Mouse (Mus musculus): Measurements from ENCODE around the gene Tcam1. TPM values are rescaled to one million over a fixed set of nuclear protein-coding genes. Genes with fewer than 3 reads are reported as not detected.
A peak's percentile ranks its signal among the peaks of the same experiment; 100 is the strongest.

The Tcam1 gene
- polyA plus RNA-seq, 2 experiments, result 0.66 to 0.78 TPM

GRCm38 (mm10) chr11:106286206-106286605 is 9.7 kb downstream of the Tcam1 start:
- Histone ChIP-seq H3K4me3 (replicated peaks; ENCODE audit: low read length) (no peak overlapping the region), H3K4me2 (replicated peaks; ENCODE audit: low read depth, low read length, severe bottlenecking) (no peak overlapping the region), H3K27me3 (ENCODE audit: control insufficient read depth, insufficient read depth, low read length) (no peaks in the 10 kb centered on the region), H3K9me3 (ENCODE audit: control insufficient read depth, low read length) (no peaks in the 10 kb centered on the region), H3K27ac (replicated peaks; ENCODE audit: low read depth, low read length) (no peak overlapping the region), H3K36me3 (ENCODE audit: control insufficient read depth, insufficient read depth, low read length) (no peaks in the 10 kb centered on the region), H3K4me1 (ENCODE audit: control insufficient read depth, insufficient read depth, low read length) (0 out of 2 replicates have a peak, but pooled peaks cover 7% of the 10 kb centered on the region), H3K9ac (ENCODE audit: low read depth, low read length, severe bottlenecking) (no peak overlapping the region)
- WGBS, result 79% methylated on average over 7 of the region's 7 CpGs
- ATAC-seq (ENCODE audit: low FRiP score, low read depth) (no peak), DNase-seq (ENCODE audit: low spot score) (no peak)
- no peak for TF ChIP-seq POLR2A (IDR thresholded peaks at IDR 0.05; ENCODE audit: borderline replicate concordance, extremely low read depth, insufficient read depth, insufficient read length)

GRCm38 (mm10) chr11:106286987-106287386 is 10.5 kb downstream of the Tcam1 start:
- H3K4me2 ChIP-seq (replicated peaks; ENCODE audit: low read depth, low read length, severe bottlenecking), result no peak overlapping the region

GRCm38 (mm10) chr11:106289369-106289768 is 12.9 kb downstream of the Tcam1 start:
- no peak overlapping the region for H3K4me3 ChIP-seq (replicated peaks; ENCODE audit: low read length)
- H3K9ac ChIP-seq (ENCODE audit: low read depth, low read length, severe bottlenecking), result no peak overlapping the region
- no peak overlapping the region for H3K4me2 ChIP-seq (replicated peaks; ENCODE audit: low read depth, low read length, severe bottlenecking)
- H3K9me3 ChIP-seq (ENCODE audit: control insufficient read depth, low read length), result no peaks in the 10 kb centered on the region
- DNase-seq (ENCODE audit: low spot score), result no peak
- TF ChIP-seq POLR2A (IDR thresholded peaks at IDR 0.05; ENCODE audit: borderline replicate concordance, extremely low read depth, insufficient read depth, insufficient read length), result no peak
- no peaks in the 10 kb centered on the region for H3K36me3 ChIP-seq (ENCODE audit: control insufficient read depth, insufficient read depth, low read length)
- 0 out of 2 replicates have a peak, but pooled peaks cover 7% of the 10 kb centered on the region for H3K4me1 ChIP-seq (ENCODE audit: control insufficient read depth, insufficient read depth, low read length)
- no peak overlapping the region for H3K27ac ChIP-seq (replicated peaks; ENCODE audit: low read depth, low read length)
- WGBS, result 55% methylated on average over 8 of the region's 8 CpGs
- no peak for ATAC-seq (ENCODE audit: low FRiP score, low read depth)
- no peaks in the 10 kb centered on the region for H3K27me3 ChIP-seq (ENCODE audit: control insufficient read depth, insufficient read depth, low read length)

More at GRCm38 (mm10) chr11:106286987-106287386, 10.5 kb downstream of the Tcam1 start:
- Histone ChIP-seq H3K27me3 (ENCODE audit: control insufficient read depth, insufficient read depth, low read length) (no peaks in the 10 kb centered on the region), H3K9ac (ENCODE audit: low read depth, low read length, severe bottlenecking) (no peak overlapping the region), H3K9me3 (ENCODE audit: control insufficient read depth, low read length) (no peaks in the 10 kb centered on the region), H3K36me3 (ENCODE audit: control insufficient read depth, insufficient read depth, low read length) (no peaks in the 10 kb centered on the region), H3K27ac (replicated peaks; ENCODE audit: low read depth, low read length) (peak overlapping the region; percentile 79), H3K4me3 (replicated peaks; ENCODE audit: low read length) (no peak overlapping the region), H3K4me1 (ENCODE audit: control insufficient read depth, insufficient read depth, low read length) (0 out of 2 replicates have a peak, but pooled peaks cover 7% of the 10 kb centered on the region)
- no peak for TF ChIP-seq POLR2A (IDR thresholded peaks at IDR 0.05; ENCODE audit: borderline replicate concordance, extremely low read depth, insufficient read depth, insufficient read length)
- no peak for ATAC-seq (ENCODE audit: low FRiP score, low read depth)
- WGBS, result 54% methylated on average over 11 of the region's 11 CpGs
- DNase-seq (ENCODE audit: low spot score), result peak; percentile 70

GRCm38 (mm10) chr11:106290376-106290775 is 13.9 kb downstream of the Tcam1 start:
- Histone ChIP-seq H3K9ac (ENCODE audit: low read depth, low read length, severe bottlenecking) (no peak overlapping the region), H3K4me2 (replicated peaks; ENCODE audit: low read depth, low read length, severe bottlenecking) (no peak overlapping the region), H3K4me1 (ENCODE audit: control insufficient read depth, insufficient read depth, low read length) (0 out of 2 replicates have a peak, but pooled peaks cover 7% of the 10 kb centered on the region), H3K27me3 (ENCODE audit: control insufficient read depth, insufficient read depth, low read length) (no peaks in the 10 kb centered on the region), H3K36me3 (ENCODE audit: control insufficient read depth, insufficient read depth, low read length) (no peaks in the 10 kb centered on the region), H3K9me3 (ENCODE audit: control insufficient read depth, low read length) (no peaks in the 10 kb centered on the region), H3K27ac (replicated peaks; ENCODE audit: low read depth, low read length) (no peak overlapping the region), H3K4me3 (replicated peaks; ENCODE audit: low read length) (no peak overlapping the region)
- TF ChIP-seq POLR2A (IDR thresholded peaks at IDR 0.05; ENCODE audit: borderline replicate concordance, extremely low read depth, insufficient read depth, insufficient read length), result no peak
- WGBS, result 91% methylated on average over 5 of the region's 5 CpGs
- DNase-seq (ENCODE audit: low spot score), result no peak
- no peak for ATAC-seq (ENCODE audit: low FRiP score, low read depth)

- H3K4me3 ChIP-seq (replicated peaks; ENCODE audit: low read length), result no peak overlapping the region
- H3K27me3 ChIP-seq (ENCODE audit: control insufficient read depth, insufficient read depth, low read length), result no peaks in the 10 kb centered on the region
- ATAC-seq (ENCODE audit: low FRiP score, low read depth), result no peak
- DNase-seq (ENCODE audit: low spot score), result no peak
- no peak for TF ChIP-seq POLR2A (IDR thresholded peaks at IDR 0.05; ENCODE audit: borderline replicate concordance, extremely low read depth, insufficient read depth, insufficient read length)
- WGBS, result 95% methylated on average over 2 of the region's 2 CpGs
- no peaks in the 10 kb centered on the region for H3K36me3 ChIP-seq (ENCODE audit: control insufficient read depth, insufficient read depth, low read length)
- no peak overlapping the region for H3K4me2 ChIP-seq (replicated peaks; ENCODE audit: low read depth, low read length, severe bottlenecking)
- no peaks in the 10 kb centered on the region for H3K9me3 ChIP-seq (ENCODE audit: control insufficient read depth, low read length)
- no peak overlapping the region for H3K9ac ChIP-seq (ENCODE audit: low read depth, low read length, severe bottlenecking)
- H3K4me1 ChIP-seq (ENCODE audit: control insufficient read depth, insufficient read depth, low read length), result 0 out of 2 replicates have a peak, but pooled peaks cover 4% of the 10 kb centered on the region
- no peak overlapping the region for H3K27ac ChIP-seq (replicated peaks; ENCODE audit: low read depth, low read length)
Observed at GRCm38 (mm10) chr11:106291861-106292260, 15.4 kb downstream of the Tcam1 start.

- WGBS, result 84% methylated on average over 9 of the region's 9 CpGs
Observed at GRCm38 (mm10) chr11:106301765-106302164, 25.3 kb downstream of the Tcam1 start, which contains the start of gene Gh. Gh (minus strand) TSS chr11:106301865.

More at GRCm38 (mm10) chr11:106301765-106302164, 25.3 kb downstream of the Tcam1 start, which contains the start of gene Gh:
- no peaks in the 10 kb centered on the region for H3K36me3 ChIP-seq (ENCODE audit: control insufficient read depth, insufficient read depth, low read length)
- H3K9ac ChIP-seq (ENCODE audit: low read depth, low read length, severe bottlenecking), result no peak within 1 kb of the TSS
- no peak for TF ChIP-seq POLR2A (IDR thresholded peaks at IDR 0.05; ENCODE audit: borderline replicate concordance, extremely low read depth, insufficient read depth, insufficient read length)
- no peaks in the 10 kb centered on the region for H3K9me3 ChIP-seq (ENCODE audit: control insufficient read depth, low read length)
- no peak for DNase-seq (ENCODE audit: low spot score)
- no peak for ATAC-seq (ENCODE audit: low FRiP score, low read depth)
- no peaks in the 10 kb centered on the region for H3K4me1 ChIP-seq (ENCODE audit: control insufficient read depth, insufficient read depth, low read length)
- no peak within 1 kb of the TSS for H3K27ac ChIP-seq (replicated peaks; ENCODE audit: low read depth, low read length)
- no peak within 1 kb of the TSS for H3K4me2 ChIP-seq (replicated peaks; ENCODE audit: low read depth, low read length, severe bottlenecking)
- no peak within 1 kb of the TSS for H3K4me3 ChIP-seq (replicated peaks; ENCODE audit: low read length)
- no peaks in the 10 kb centered on the region for H3K27me3 ChIP-seq (ENCODE audit: control insufficient read depth, insufficient read depth, low read length)

All from limb, embryonic 14.5 days (tissue).